Mouse (Mus musculus): Measurements from ENCODE around the gene Stt3b.

GRCm38 (mm10) chr9:115318621-115319375 is 8.6 kb upstream of the Stt3b start:
- TF ChIP-seq GATA1 (IDR thresholded peaks at IDR 0.05; ENCODE audit: borderline replicate concordance, low read length): no peak
- no peak for TF ChIP-seq FLI1 (IDR thresholded peaks at IDR 0.05; ENCODE audit: low read length)

All from megakaryocyte, embryonic 14.5 days (primary cell).